Mouse (Mus musculus) bone marrow, adult 2 months (tissue): ENCODE results near the gene Med13l. TPM values are rescaled to one million over a fixed set of nuclear protein-coding genes. Genes with fewer than 3 reads are reported as not detected.
A peak's percentile ranks its signal among the peaks of the same experiment; 100 is the strongest.

Source experiments
- H3K27ac ChIP-seq: fragments of 200-500 bp; 2 replicates; pipeline ENCODE4 v1.5.1; 2012; ENCODE audit warnings: low read depth, mild to moderate bottlenecking, control low read depth, inconsistent platforms, low read length; ENCODE audit not compliant: control insufficient read depth, poor library complexity, insufficient read depth
- H3K4me1 ChIP-seq: fragments of 200-500 bp; 2 replicates; pipeline ENCODE4 v1.6.1; 2011; ENCODE audit warnings: low read length; ENCODE audit not compliant: control insufficient read depth, insufficient read depth
- H3K4me3 ChIP-seq: fragments of 200-500 bp; replicated peaks from 2 replicates; pipeline ENCODE3; 2011; ENCODE audit warnings: mild to moderate bottlenecking, low read depth, low read length, control low read depth; ENCODE audit not compliant: control insufficient read depth
- CTCF ChIP-seq: fragments of 200-500 bp; IDR thresholded peaks from 2 replicates; pipeline ENCODE4 v1.5.1; 2011; ENCODE audit warnings: low read length, control low read depth; ENCODE audit not compliant: control insufficient read depth, insufficient read depth
- POLR2A ChIP-seq: fragments of 200-500 bp; IDR thresholded peaks from 2 replicates; pipeline ENCODE4 v1.6.1; 2011; ENCODE audit warnings: low read depth, mild to moderate bottlenecking, control low read depth, low read length, borderline replicate concordance; ENCODE audit not compliant: control insufficient read depth
- WGBS: fragments of 180-500 bp; shearing (Covaris S2); methylation state at CpG from one replicate; pipeline ENCODE4 v1.1.7; 2018; 5-methylcytosine and 5-hydroxymethylcytosine counted together
- polyA plus RNA-seq: library from polyadenylated mRNA; stranded (reverse); fragments of >200 nt; gene quantifications from 2 replicates; pipeline ENCODE4 v1.2.4, GENCODE M21; 2011; ENCODE audit warnings: low replicate concordance; ENCODE audit not compliant: missing spikeins, insufficient read depth, insufficient read length

The Med13l gene
- polyA plus RNA-seq, 1 experiment, result 32.9 TPM

- no peak overlapping the region for H3K4me3 ChIP-seq
- H3K27ac ChIP-seq, result peak overlapping the region; percentile 24; the same call in 1 of the 2 replicates
- peaks cover 9% of the 10 kb centered on the region for H3K4me1 ChIP-seq
- TF ChIP-seq CTCF, result no peak
- TF ChIP-seq POLR2A, result no peak
- WGBS, result 51% methylated on average over 11 of the region's 11 CpGs
These were observed 75.2 kb downstream of the Med13l start for GRCm38 (mm10) chr5:118635476-118636187.

- H3K4me3 ChIP-seq, result no peak overlapping the region
- peak overlapping the region; percentile 39; the same call in 1 of the 2 replicates for H3K27ac ChIP-seq
- TF ChIP-seq CTCF, result no peak
- no peak for TF ChIP-seq POLR2A
- 17% methylated on average over 16 of the region's 16 CpGs for WGBS
- peaks cover 9% of the 10 kb centered on the region for H3K4me1 ChIP-seq
These were observed 76.2 kb downstream of the Med13l start for GRCm38 (mm10) chr5:118636399-118637369.

GRCm38 (mm10) chr5:118637931-118638330 is 77.5 kb downstream of the Med13l start:
- TF ChIP-seq CTCF, result no peak
- no peak for TF ChIP-seq POLR2A
- H3K27ac ChIP-seq, result no peak overlapping the region
- H3K4me1 ChIP-seq, result peaks cover 11% of the 10 kb centered on the region
- H3K4me3 ChIP-seq, result no peak overlapping the region
- WGBS, result 28% methylated on average over 4 of the region's 4 CpGs

- H3K4me3 ChIP-seq, result no peak overlapping the region
- peaks cover 15% of the 10 kb centered on the region for H3K4me1 ChIP-seq
- 40% methylated on average over 9 of the region's 9 CpGs for WGBS
- no peak overlapping the region for H3K27ac ChIP-seq
- no peak for TF ChIP-seq POLR2A
- no peak for TF ChIP-seq CTCF
These were observed 78.1 kb downstream of the Med13l start for GRCm38 (mm10) chr5:118638534-118639109.

GRCm38 (mm10) chr5:118639117-118639707 is 78.7 kb downstream of the Med13l start:
- Histone ChIP-seq H3K27ac (no peak overlapping the region), H3K4me1 (peaks cover 15% of the 10 kb centered on the region)
- 54% methylated on average over 5 of the region's 5 CpGs for WGBS

GRCm38 (mm10) chr5:118644041-118644440 is 83.6 kb downstream of the Med13l start:
- Histone ChIP-seq H3K4me1 (peaks cover 25% of the 10 kb centered on the region), H3K4me3 (no peak overlapping the region), H3K27ac (no peak overlapping the region)
- WGBS, result 9% methylated on average over 12 of the region's 12 CpGs
- TF ChIP-seq POLR2A (no peak), CTCF (no peak)

More at GRCm38 (mm10) chr5:118639117-118639707, 78.7 kb downstream of the Med13l start:
- TF ChIP-seq CTCF (no peak), POLR2A (no peak)
- no peak overlapping the region for H3K4me3 ChIP-seq

GRCm38 (mm10) chr5:118644511-118644910 is 84.0 kb downstream of the Med13l start:
- Histone ChIP-seq H3K27ac (no peak overlapping the region), H3K4me3 (no peak overlapping the region), H3K4me1 (peaks cover 25% of the 10 kb centered on the region)
- 37% methylated on average over 8 of the region's 8 CpGs for WGBS
- no peak for TF ChIP-seq POLR2A
- TF ChIP-seq CTCF, result no peak

GRCm38 (mm10) chr5:118645196-118645805 is 84.8 kb downstream of the Med13l start:
- Histone ChIP-seq H3K4me3 (no peak overlapping the region), H3K27ac (peak overlapping the region; percentile 5; the same call in 1 of the 2 replicates), H3K4me1 (peaks cover 29% of the 10 kb centered on the region)
- TF ChIP-seq CTCF (peak; percentile 29; the same call in 1 of the 2 replicates), POLR2A (no peak)
- 57% methylated on average over 10 of the region's 10 CpGs for WGBS
